Mouse (Mus musculus): ENCODE data around the gene Ly6g6e. TPM values are rescaled to one million over a fixed set of nuclear protein-coding genes. Genes with fewer than 3 reads are reported as not detected.

The Ly6g6e gene
- total RNA-seq, 1 experiment: 13.4 TPM

GRCm38 (mm10) chr17:35049561-35050016 lies 27.1 kb upstream of the Ly6g6e start, which contains the start of gene Clic1:
Clic1 (plus strand) TSS chr17:35049966.
- no peaks in the 10 kb centered on the region for H3K9me3 ChIP-seq (ENCODE audit: control insufficient read depth, insufficient read depth, low read depth, low read length)
- peak within 1 kb of the TSS; percentile 78 to 79 for H3K4me3 ChIP-seq (ENCODE audit: insufficient read depth in 1 of 2, low read depth in 1 of 2, low read length in 2 of 2, poor library complexity in 1 of 2, severe bottlenecking in 1 of 2)
- peak within 1 kb of the TSS; percentile 81 for H3K9ac ChIP-seq (ENCODE audit: insufficient read depth, low read depth, low read length, poor library complexity, severe bottlenecking)
- peaks cover 0 to 28% of the 10 kb centered on the region in 2 experiments for H3K4me1 ChIP-seq (ENCODE audit: control insufficient read depth in 2 of 2, insufficient read depth in 2 of 2, low read length in 2 of 2, poor library complexity in 1 of 2)
- DNase-seq (ENCODE audit: low read depth, low spot score): no peak
- in situ Hi-C loops (cut with MboI; ENCODE audit: low sequenced_read_pairs in 2 of 2, unreplicated experiment in 2 of 2): no loop called here
- H3K36me3 ChIP-seq (ENCODE audit: control insufficient read depth, insufficient read depth, low read length, poor library complexity, severe bottlenecking): peaks cover 17% of the 10 kb centered on the region
- TF ChIP-seq HCFC1 (IDR thresholded peaks at IDR 0.05; ENCODE audit: borderline replicate concordance, insufficient read depth, low read length) (no peak), MAFK (IDR thresholded peaks at IDR 0.05; ENCODE audit: insufficient read depth, low read depth, low read length) (no peak), ZC3H11A (IDR thresholded peaks at IDR 0.05; ENCODE audit: borderline replicate concordance, low read depth, low read length) (no peak), CHD2 (IDR thresholded peaks at IDR 0.05; ENCODE audit: low read depth, low read length) (no peak), ZNF384 (IDR thresholded peaks at IDR 0.05; ENCODE audit: low read depth, low read length) (no peak)
- H3K27ac ChIP-seq (ENCODE audit: insufficient read depth, low read depth, low read length, poor library complexity, severe bottlenecking): peak within 1 kb of the TSS; percentile 45

- Histone ChIP-seq H3K4me1 (ENCODE audit: control insufficient read depth in 2 of 2, insufficient read depth in 2 of 2, low read length in 2 of 2, poor library complexity in 1 of 2) (peaks cover 0 to 27% of the 10 kb centered on the region in 2 experiments), H3K9ac (ENCODE audit: insufficient read depth, low read depth, low read length, poor library complexity, severe bottlenecking) (peak overlapping the region; percentile 81), H3K4me3 (ENCODE audit: insufficient read depth in 1 of 2, low read depth in 1 of 2, low read length in 2 of 2, poor library complexity in 1 of 2, severe bottlenecking in 1 of 2) (peak overlapping the region; percentile 78 to 79), H3K27ac (ENCODE audit: insufficient read depth, low read depth, low read length, poor library complexity, severe bottlenecking) (peak overlapping the region; percentile 45), H3K36me3 (ENCODE audit: control insufficient read depth, insufficient read depth, low read length, poor library complexity, severe bottlenecking) (peaks cover 19% of the 10 kb centered on the region), H3K9me3 (ENCODE audit: control insufficient read depth, insufficient read depth, low read depth, low read length) (no peaks in the 10 kb centered on the region)
- DNase-seq (ENCODE audit: low read depth, low spot score): no peak
- TF ChIP-seq CHD2 (IDR thresholded peaks at IDR 0.05; ENCODE audit: low read depth, low read length) (no peak), HCFC1 (IDR thresholded peaks at IDR 0.05; ENCODE audit: borderline replicate concordance, insufficient read depth, low read length) (no peak), ZNF384 (IDR thresholded peaks at IDR 0.05; ENCODE audit: low read depth, low read length) (no peak)
- in situ Hi-C loops (cut with MboI; ENCODE audit: low sequenced_read_pairs in 2 of 2, unreplicated experiment in 2 of 2): no loop called here
Measured at GRCm38 (mm10) chr17:35050126-35050750, 26.5 kb upstream of the Ly6g6e start.

GRCm38 (mm10) chr17:35051156-35052086 lies 25.3 kb upstream of the Ly6g6e start:
- H3K36me3 ChIP-seq (ENCODE audit: control insufficient read depth, insufficient read depth, low read length, poor library complexity, severe bottlenecking): peaks cover 28% of the 10 kb centered on the region
- peak overlapping the region; percentile 93 for H3K27ac ChIP-seq (ENCODE audit: insufficient read depth, low read depth, low read length, poor library complexity, severe bottlenecking)
- peak overlapping the region; percentile 78 to 79 for H3K4me3 ChIP-seq (ENCODE audit: insufficient read depth in 1 of 2, low read depth in 1 of 2, low read length in 2 of 2, poor library complexity in 1 of 2, severe bottlenecking in 1 of 2)
- DNase-seq (ENCODE audit: low read depth, low spot score): peak; percentile 69
- H3K4me1 ChIP-seq (ENCODE audit: control insufficient read depth in 2 of 2, insufficient read depth in 2 of 2, low read length in 2 of 2, poor library complexity in 1 of 2): peaks cover 0 to 26% of the 10 kb centered on the region in 2 experiments; a peak in 3 of 4 replicates
- in situ Hi-C loops (cut with MboI; ENCODE audit: low sequenced_read_pairs in 2 of 2, unreplicated experiment in 2 of 2): no loop called here
- H3K9me3 ChIP-seq (ENCODE audit: control insufficient read depth, insufficient read depth, low read depth, low read length): no peaks in the 10 kb centered on the region
- H3K9ac ChIP-seq (ENCODE audit: insufficient read depth, low read depth, low read length, poor library complexity, severe bottlenecking): peak overlapping the region; percentile 89
- TF ChIP-seq MAFK (IDR thresholded peaks at IDR 0.05; ENCODE audit: insufficient read depth, low read depth, low read length) (no peak), ZNF384 (IDR thresholded peaks at IDR 0.05; ENCODE audit: low read depth, low read length) (no peak), CHD2 (IDR thresholded peaks at IDR 0.05; ENCODE audit: low read depth, low read length) (peak; percentile 12; the same call in 1 of the 2 replicates), HCFC1 (IDR thresholded peaks at IDR 0.05; ENCODE audit: borderline replicate concordance, insufficient read depth, low read length) (no peak), ZC3H11A (IDR thresholded peaks at IDR 0.05; ENCODE audit: borderline replicate concordance, low read depth, low read length) (no peak)

GRCm38 (mm10) chr17:35052271-35052798 lies 24.4 kb upstream of the Ly6g6e start:
- peaks cover 0 to 26% of the 10 kb centered on the region in 2 experiments; a peak in 3 of 4 replicates for H3K4me1 ChIP-seq (ENCODE audit: control insufficient read depth in 2 of 2, insufficient read depth in 2 of 2, low read length in 2 of 2, poor library complexity in 1 of 2)
- in situ Hi-C loops (cut with MboI; ENCODE audit: low sequenced_read_pairs in 2 of 2, unreplicated experiment in 2 of 2): no loop called here
- no peak for DNase-seq (ENCODE audit: low read depth, low spot score)
- peak overlapping the region; percentile 93; the same call in 1 of the 2 replicates for H3K27ac ChIP-seq (ENCODE audit: insufficient read depth, low read depth, low read length, poor library complexity, severe bottlenecking)
- H3K9ac ChIP-seq (ENCODE audit: insufficient read depth, low read depth, low read length, poor library complexity, severe bottlenecking): peak overlapping the region; percentile 89
- TF ChIP-seq ZNF384 (IDR thresholded peaks at IDR 0.05; ENCODE audit: low read depth, low read length) (no peak), MAFK (IDR thresholded peaks at IDR 0.05; ENCODE audit: insufficient read depth, low read depth, low read length) (no peak), ZC3H11A (IDR thresholded peaks at IDR 0.05; ENCODE audit: borderline replicate concordance, low read depth, low read length) (no peak), CHD2 (IDR thresholded peaks at IDR 0.05; ENCODE audit: low read depth, low read length) (no peak), HCFC1 (IDR thresholded peaks at IDR 0.05; ENCODE audit: borderline replicate concordance, insufficient read depth, low read length) (no peak)
- H3K9me3 ChIP-seq (ENCODE audit: control insufficient read depth, insufficient read depth, low read depth, low read length): no peaks in the 10 kb centered on the region
- peak overlapping the region; percentile 78 to 79; a peak in 3 of 4 replicates for H3K4me3 ChIP-seq (ENCODE audit: insufficient read depth in 1 of 2, low read depth in 1 of 2, low read length in 2 of 2, poor library complexity in 1 of 2, severe bottlenecking in 1 of 2)
- peaks cover 28% of the 10 kb centered on the region for H3K36me3 ChIP-seq (ENCODE audit: control insufficient read depth, insufficient read depth, low read length, poor library complexity, severe bottlenecking)

All from ES-E14 (cell line).